Comparison of ENCODE assay signal across 10 mouse cellular contexts in the genomic region with DNA sequence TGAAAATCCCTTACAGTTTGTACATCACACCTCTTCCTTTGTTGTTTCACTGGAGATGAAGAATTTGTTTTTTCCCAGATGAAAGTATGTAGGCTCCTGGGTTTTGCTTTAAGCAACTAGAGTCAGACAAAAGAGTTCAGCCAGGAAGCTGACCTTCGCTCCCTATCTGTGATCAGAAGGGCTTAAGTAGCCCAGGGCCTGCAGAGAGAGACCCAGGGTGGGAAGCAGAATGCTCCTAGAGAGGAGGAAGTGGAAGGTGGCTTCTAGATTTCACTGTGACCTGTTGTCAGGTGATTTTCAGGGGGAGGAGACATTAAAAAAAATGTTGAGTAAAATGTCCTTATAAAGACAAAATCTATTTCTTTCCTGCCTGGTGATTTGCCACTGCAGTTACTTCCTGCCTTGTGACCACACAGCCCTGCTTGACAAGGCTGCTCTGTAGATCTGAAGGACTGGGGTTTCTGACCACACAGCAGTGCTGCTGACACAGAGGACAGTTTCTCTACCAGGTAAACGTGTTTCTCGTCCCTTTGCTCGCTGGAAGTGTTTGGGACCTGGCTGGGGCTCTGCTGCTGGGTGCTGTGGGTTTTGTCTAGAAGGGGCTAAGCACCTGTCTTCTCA. TPM values are rescaled to one million over a fixed set of nuclear protein-coding genes. Genes with fewer than 3 reads are reported as not detected.
DNase-seq lines count a peak whose midpoint lies in the region; ATAC-seq and TF ChIP-seq lines count a peak whose summit lies in the region.
"Had no signal": no experiment of that assay in that cellular context is flagged by ENCODE, and none has a peak within 500 bp of the region (broad histone marks: within the 10 kb centered on the region; RNA-seq: fewer than 3 reads in every experiment).

No protein-coding gene starts in this region.

- H3K36me3 ChIP-seq in limb, embryonic 14.5 days (ENCODE audit: control insufficient read depth, insufficient read depth, low read length): no peaks in the 10 kb centered on the region
- no peaks in the 10 kb centered on the region for H3K36me3 ChIP-seq in limb, embryonic 10.5 days
- H3K36me3 ChIP-seq in hindbrain, embryonic 14.5 days (replicated peaks; ENCODE audit: control insufficient read depth, insufficient read depth): no peaks in the 10 kb centered on the region

- no peaks in the 10 kb centered on the region for H3K9me3 ChIP-seq in limb, embryonic 14.5 days (ENCODE audit: control insufficient read depth, low read length)
- H3K9me3 ChIP-seq in limb, embryonic 10.5 days (replicated peaks): no peaks in the 10 kb centered on the region
- no peaks in the 10 kb centered on the region for H3K9me3 ChIP-seq in hindbrain, embryonic 14.5 days (ENCODE audit: control insufficient read depth, low read length)

- H3K27ac ChIP-seq in limb, embryonic 14.5 days (replicated peaks; ENCODE audit: low read depth, low read length): no peak overlapping the region
- no peak overlapping the region for H3K27ac ChIP-seq in limb, embryonic 10.5 days
- no peak overlapping the region for H3K27ac ChIP-seq in hindbrain, embryonic 14.5 days
- H3K27ac ChIP-seq: left cerebral cortex, adult 2 months had no signal

- TF ChIP-seq POLR2A in limb, embryonic 14.5 days (IDR thresholded peaks at IDR 0.05; ENCODE audit: borderline replicate concordance, extremely low read depth, insufficient read depth, insufficient read length): no peak

- no peak overlapping the region for H3K4me2 ChIP-seq in limb, embryonic 14.5 days (replicated peaks; ENCODE audit: low read depth, low read length, severe bottlenecking)
- no peak overlapping the region for H3K4me2 ChIP-seq in hindbrain, embryonic 14.5 days (replicated peaks)

- no peak for ATAC-seq in limb, embryonic 14.5 days (ENCODE audit: low FRiP score, low read depth)
- ATAC-seq in inflammation-experienced regulatory T-cells, adult 6 months: peak; percentile 60
- peak; percentile 18 for ATAC-seq in megakaryocyte progenitor cell, adult 5-6 weeks (replicated peaks; ENCODE audit: poor library complexity)
- no peak for ATAC-seq in hindbrain, embryonic 14.5 days (ENCODE audit: low FRiP score)

- H3K9ac ChIP-seq in limb, embryonic 14.5 days (ENCODE audit: low read depth, low read length, severe bottlenecking): no peak overlapping the region
- no peak overlapping the region for H3K9ac ChIP-seq in hindbrain, embryonic 14.5 days

- H3K4me3 ChIP-seq in limb, embryonic 14.5 days (replicated peaks; ENCODE audit: low read length): no peak overlapping the region
- no peak overlapping the region for H3K4me3 ChIP-seq in limb, embryonic 10.5 days
- H3K4me3 ChIP-seq in hindbrain, embryonic 14.5 days (replicated peaks; ENCODE audit: low read length): no peak overlapping the region
- H3K4me3 ChIP-seq: left cerebral cortex, adult 2 months had no signal

- no peaks in the 10 kb centered on the region for H3K4me1 ChIP-seq in limb, embryonic 14.5 days (ENCODE audit: control insufficient read depth, insufficient read depth, low read length)
- H3K4me1 ChIP-seq in limb, embryonic 10.5 days: no peaks in the 10 kb centered on the region
- H3K4me1 ChIP-seq in hindbrain, embryonic 14.5 days (replicated peaks; ENCODE audit: control insufficient read depth, insufficient read depth, low read length): no peaks in the 10 kb centered on the region

- DNase-seq in limb, embryonic 14.5 days (ENCODE audit: low spot score): peak; percentile 16
- DNase-seq in limb, embryonic 10.5 days (ENCODE audit: low spot score): no peak
- peak; percentile 68 to 73 for DNase-seq in thymus, postnatal 36 days
- no peak for DNase-seq in right cerebral cortex, postnatal 36 days (ENCODE audit: low spot score in 2 of 2)
- no peak for DNase-seq in layer of hippocampus, postnatal 36 days
- DNase-seq in hindbrain, embryonic 14.5 days (ENCODE audit: low spot score): no peak
- DNase-seq: right cerebral cortex, postnatal 25 days had no signal

- no peaks in the 10 kb centered on the region for H3K27me3 ChIP-seq in limb, embryonic 14.5 days (ENCODE audit: control insufficient read depth, insufficient read depth, low read length)
- H3K27me3 ChIP-seq in limb, embryonic 10.5 days (ENCODE audit: low read depth, poor library complexity, severe bottlenecking): no peaks in the 10 kb centered on the region
- H3K27me3 ChIP-seq in hindbrain, embryonic 14.5 days (ENCODE audit: control insufficient read depth, insufficient read depth, low read length): no peaks in the 10 kb centered on the region

- WGBS in limb, embryonic 14.5 days: 56% methylated on average over 4 of the region's 4 CpGs
- WGBS in limb, embryonic 10.5 days: 80% methylated on average over 4 of the region's 4 CpGs
- WGBS in hindbrain, embryonic 14.5 days: 79% methylated on average over 4 of the region's 4 CpGs

RNA-seq across cellular contexts. Expression of a gene that starts 45.6 kb away (rescaled TPM):
- polyA plus RNA-seq in limb, embryonic 14.5 days (2012; rRNA removed): 10.2 and 13.5 TPM in 2 replicates
- polyA plus RNA-seq in limb, embryonic 14.5 days (2014; fragmentation: Nextera tagmentation; extraction: Ambion mirVana): 34.2 and 38.4 TPM in 2 replicates
- 20.4 and 20.9 TPM in 2 replicates for polyA plus RNA-seq in limb, embryonic 10.5 days (2016; fragmentation: Nextera tagmentation; extraction: Ambion mirVana)
- 1,000 to 10,000 TPM; 1,283 to 1,916 (median 1,300) TPM for polyA plus RNA-seq in inflammation-experienced regulatory T-cells, adult 6 months (2017; shearing (Covaris generic))
- 524 and 595 TPM in 2 replicates for total RNA-seq in megakaryocyte progenitor cell, adult 5-6 weeks (2015)
- 311 and 321 TPM in 2 replicates for total RNA-seq in megakaryocyte progenitor cell, adult 5-6 weeks (2017)
- total RNA-seq in layer of hippocampus, postnatal 36 days (2021): 1 to 10 TPM; 6.8 to 6.9 TPM
- 16.3 and 16.4 TPM in 2 replicates for polyA plus RNA-seq in hindbrain, embryonic 14.5 days (2014; fragmentation: Nextera tagmentation; extraction: Ambion mirVana)

RNA-seq across cellular contexts. Expression of a gene that starts 45.9 kb away (rescaled TPM):
- 0.04 TPM in 1 of 2 replicates, not detected in the other for polyA plus RNA-seq in limb, embryonic 14.5 days (2012; rRNA removed)
- not detected in 2 replicates for polyA plus RNA-seq in limb, embryonic 14.5 days (2014; fragmentation: Nextera tagmentation; extraction: Ambion mirVana)
- polyA plus RNA-seq in limb, embryonic 10.5 days (2016; fragmentation: Nextera tagmentation; extraction: Ambion mirVana): 0.05 and 0.08 TPM in 2 replicates
- not detected for polyA plus RNA-seq in inflammation-experienced regulatory T-cells, adult 6 months (2017; shearing (Covaris generic))
- total RNA-seq in megakaryocyte progenitor cell, adult 5-6 weeks (2015): 0.12 and 0.27 TPM in 2 replicates
- total RNA-seq in megakaryocyte progenitor cell, adult 5-6 weeks (2017): 0.17 TPM in 1 of 2 replicates, not detected in the other
- not detected for total RNA-seq in layer of hippocampus, postnatal 36 days (2021)
- not detected in 2 replicates for polyA plus RNA-seq in hindbrain, embryonic 14.5 days (2014; fragmentation: Nextera tagmentation; extraction: Ambion mirVana)
- total RNA-seq: left cerebral cortex, adult 2 months had no signal

Comparison
In these comparisons a context has a peak if more than half of its experiments do, and no peak if none do; other contexts are left out.
1. DNase-seq: peak in limb, embryonic 14.5 days (single experiment) and thymus, postnatal 36 days (2 of 2); none in limb, embryonic 10.5 days (single experiment), right cerebral cortex, postnatal 36 days (0 of 2), layer of hippocampus, postnatal 36 days (0 of 2) and hindbrain, embryonic 14.5 days (single experiment).
2. ATAC-seq: peak in inflammation-experienced regulatory T-cells, adult 6 months (single experiment) and megakaryocyte progenitor cell, adult 5-6 weeks (single experiment); none in limb, embryonic 14.5 days (single experiment) and hindbrain, embryonic 14.5 days (single experiment).
3. RNA of a gene that starts 45.6 kb away (polyA plus RNA-seq): 1,283 to 1,916 TPM in inflammation-experienced regulatory T-cells, adult 6 months; 10.2 to 38.4 TPM in limb, embryonic 14.5 days, 20.4 to 20.9 TPM in limb, embryonic 10.5 days and 16.3 to 16.4 TPM in hindbrain, embryonic 14.5 days; every median in the first group is over 10 times any median in the second.